7 mouse cellular contexts compared by ENCODE assay signal in genomic region chr8:125669700-125670195, GRCm38 (mm10). TPM values are rescaled to one million over a fixed set of nuclear protein-coding genes. Genes with fewer than 3 reads are reported as not detected.
DNase-seq lines count a peak whose midpoint lies in the region; ATAC-seq and TF ChIP-seq lines count a peak whose summit lies in the region.

Map10 (plus strand) TSS chr8:125669818.

- H3K4me2 ChIP-seq in forebrain, embryonic 11.5 days (ENCODE audit: low read depth, low read length, severe bottlenecking), result peak within 1 kb of the TSS; percentile 96
- H3K4me2 ChIP-seq in heart, embryonic 15.5 days, result peak within 1 kb of the TSS; percentile 93

- peak; percentile 92 for ATAC-seq in forebrain, embryonic 11.5 days (replicated peaks; ENCODE audit: low FRiP score)
- ATAC-seq in heart, embryonic 15.5 days (replicated peaks; ENCODE audit: insufficient number of reproducible peaks, insufficient read depth, low FRiP score, low read depth), result peak; percentile 66; the same call in 1 of the 2 replicates
- peak; percentile 54 for ATAC-seq in monocyte, adult 5-6 weeks (replicated peaks; ENCODE audit: insufficient number of reproducible peaks, low FRiP score, low TSS enrichment, poor library complexity, severe bottlenecking)

- H3K79me2 ChIP-seq in liver, adult 2 months (ENCODE audit: control insufficient read depth, insufficient read depth, low read length), result no peaks in the 10 kb centered on the region

- no peak for TF ChIP-seq POLR2A in liver, adult 2 months (IDR thresholded peaks at IDR 0.05; ENCODE audit: extremely low read depth, insufficient read depth, low read length)

- DNase-seq in forebrain, embryonic 11.5 days (ENCODE audit: low spot score), result peak; percentile 94
- peak; percentile 93 for DNase-seq in kidney, postnatal 10 days
- DNase-seq in liver, adult 2 months (ENCODE audit: extremely low read depth, low read depth, low spot score), result peak; percentile 8
- DNase-seq in spleen, postnatal 36 days (ENCODE audit: low spot score in 2 of 2), result peak; percentile 78 to 82

- peak within 1 kb of the TSS; percentile 70 for H3K4me3 ChIP-seq in brown adipose tissue, adult 24 weeks (ENCODE audit: insufficient read depth, low read depth, low read length)
- peak within 1 kb of the TSS; percentile 53 for H3K4me3 ChIP-seq in forebrain, embryonic 11.5 days (ENCODE audit: low read depth, low read length)
- H3K4me3 ChIP-seq in heart, embryonic 15.5 days, result peak within 1 kb of the TSS; percentile 70
- peak within 1 kb of the TSS; percentile 69 for H3K4me3 ChIP-seq in liver, adult 2 months (ENCODE audit: insufficient read depth, low read depth, low read length)

- peak within 1 kb of the TSS; percentile 75 for H3K9ac ChIP-seq in forebrain, embryonic 11.5 days (ENCODE audit: low read length)
- peak within 1 kb of the TSS; percentile 62 for H3K9ac ChIP-seq in heart, embryonic 15.5 days
- H3K9ac ChIP-seq in liver, adult 2 months (ENCODE audit: low read depth, low read length), result peak within 1 kb of the TSS; percentile 62

- peaks cover 3% of the 10 kb centered on the region for H3K4me1 ChIP-seq in brown adipose tissue, adult 24 weeks (ENCODE audit: control insufficient read depth, insufficient read depth, insufficient read length, low read length)
- no peaks in the 10 kb centered on the region; the same call in 1 of the 2 replicates for H3K4me1 ChIP-seq in forebrain, embryonic 11.5 days (replicated peaks; ENCODE audit: control insufficient read depth, insufficient read depth, low read length)
- peaks cover 34% of the 10 kb centered on the region for H3K4me1 ChIP-seq in heart, embryonic 15.5 days (replicated peaks)
- no peaks in the 10 kb centered on the region for H3K4me1 ChIP-seq in liver, adult 2 months (ENCODE audit: control insufficient read depth, insufficient read depth, low read length)

- 3% methylated on average over 62 of the region's 62 CpGs for WGBS in forebrain, embryonic 11.5 days
- WGBS in heart, embryonic 15.5 days, result 2% methylated on average over 62 of the region's 62 CpGs
- WGBS in liver, adult 2 months, result 3% methylated on average over 62 of the region's 62 CpGs

- no peak for TF ChIP-seq CTCF in liver, adult 2 months (IDR thresholded peaks at IDR 0.05; ENCODE audit: low read depth, low read length)

- no peaks in the 10 kb centered on the region for H3K27me3 ChIP-seq in forebrain, embryonic 11.5 days (ENCODE audit: control insufficient read depth, insufficient read depth, low read length)
- H3K27me3 ChIP-seq in heart, embryonic 15.5 days, result no peaks in the 10 kb centered on the region
- H3K27me3 ChIP-seq in liver, adult 2 months (ENCODE audit: control insufficient read depth, insufficient read depth, low read length), result peaks cover 2% of the 10 kb centered on the region; the same call in 1 of the 2 replicates

- H3K27ac ChIP-seq in brown adipose tissue, adult 24 weeks (replicated peaks; ENCODE audit: low read depth, low read length), result no peak within 1 kb of the TSS
- H3K27ac ChIP-seq in forebrain, embryonic 11.5 days (ENCODE audit: low read depth, low read length), result peak within 1 kb of the TSS; percentile 6; the same call in 1 of the 2 replicates
- peak within 1 kb of the TSS; percentile 64 for H3K27ac ChIP-seq in heart, embryonic 15.5 days
- no peak within 1 kb of the TSS for H3K27ac ChIP-seq in liver, adult 2 months (replicated peaks; ENCODE audit: insufficient read depth, low read depth, low read length)

- H3K9me3 ChIP-seq in forebrain, embryonic 11.5 days (ENCODE audit: control insufficient read depth, low read length), result peaks cover 24% of the 10 kb centered on the region
- no peaks in the 10 kb centered on the region; the same call in 1 of the 2 replicates for H3K9me3 ChIP-seq in heart, embryonic 15.5 days (replicated peaks)

- H3K36me3 ChIP-seq in forebrain, embryonic 11.5 days (ENCODE audit: control insufficient read depth, insufficient read depth, low read length), result peaks cover 5% of the 10 kb centered on the region
- H3K36me3 ChIP-seq in heart, embryonic 15.5 days, result peaks cover 15% of the 10 kb centered on the region
- no peaks in the 10 kb centered on the region for H3K36me3 ChIP-seq in liver, adult 2 months (ENCODE audit: control insufficient read depth, insufficient read depth, low read length)

RNA-seq across cellular contexts. Expression of gene Map10, which starts in this region (rescaled TPM):
- polyA plus RNA-seq in brown adipose tissue, adult 24 weeks (2012; ENCODE audit: insufficient read depth, insufficient read length, missing spikeins), result 0.48 and 0.75 TPM in 2 replicates
- polyA plus RNA-seq in forebrain, embryonic 11.5 days (2014; fragmentation: Nextera tagmentation; extraction: Ambion mirVana), result 8.5 and 9.8 TPM in 2 replicates
- polyA plus RNA-seq in heart, embryonic 15.5 days (2015; fragmentation: Nextera tagmentation; extraction: Ambion mirVana), result 6.0 and 6.6 TPM in 2 replicates
- 0.40 and 0.55 TPM in 2 replicates for total RNA-seq in liver, adult 2 months (2014; rRNA removed)
- polyA plus RNA-seq in liver, adult 2 months (2012; rRNA removed), result 0.09 and 0.14 TPM in 2 replicates
- 1.5 to 3.0 TPM (median 2.5 TPM) in 3 replicates for total RNA-seq in monocyte, adult 5-6 weeks (2017)

Comparison
In these comparisons a context has a peak if more than half of its experiments do, and no peak if none do; other contexts are left out.
1. Peak in DNase-seq, H3K4me3 ChIP-seq and H3K9ac ChIP-seq in liver, adult 2 months; RNA of the gene not detected or under 1 TPM.
2. H3K27ac ChIP-seq: peak in forebrain, embryonic 11.5 days (single experiment) and heart, embryonic 15.5 days (single experiment); none in brown adipose tissue, adult 24 weeks (single experiment) and liver, adult 2 months (single experiment).
3. DNase-seq: peak in every context shown above with its lines; median percentile 94 in forebrain, embryonic 11.5 days; 93 in kidney, postnatal 10 days; 80 in spleen, postnatal 36 days; 8 in liver, adult 2 months.
4. Peak in every context shown above with its lines, with median percentiles within 50 percentile points of each other: H3K4me3 ChIP-seq, ATAC-seq and H3K9ac ChIP-seq.